Mouse (Mus musculus): ENCODE data around the gene Zxdb. TPM values are rescaled to one million over a fixed set of nuclear protein-coding genes. Genes with fewer than 3 reads are reported as not detected.

Zxdb gene
- polyA plus RNA-seq, 1 experiment, result 8.2 TPM

- TF ChIP-seq CTCF (IDR thresholded peaks at IDR 0.05; ENCODE audit: borderline replicate concordance, insufficient read depth, low read depth, low read length) (no peak), POLR2A (IDR thresholded peaks at IDR 0.05; ENCODE audit: borderline replicate concordance, insufficient read depth, low read length) (no peak)
- DNase-seq, result no peak
- no peaks in the 10 kb centered on the region for H3K4me1 ChIP-seq (ENCODE audit: control insufficient read depth, insufficient read depth, low read length)
- no peak overlapping the region for H3K27ac ChIP-seq (ENCODE audit: insufficient read depth, low read length)
- no peaks in the 10 kb centered on the region for H3K27me3 ChIP-seq (ENCODE audit: control insufficient read depth, insufficient read depth, low read length)
- WGBS, result 17% methylated on average over 5 of the region's 5 CpGs
- H3K4me3 ChIP-seq (replicated peaks; ENCODE audit: insufficient read depth, low read depth, low read length), result no peak overlapping the region
These were observed 29.4 kb downstream of the Zxdb start for GRCm38 (mm10) chrX:94753733-94754132.

DNA sequence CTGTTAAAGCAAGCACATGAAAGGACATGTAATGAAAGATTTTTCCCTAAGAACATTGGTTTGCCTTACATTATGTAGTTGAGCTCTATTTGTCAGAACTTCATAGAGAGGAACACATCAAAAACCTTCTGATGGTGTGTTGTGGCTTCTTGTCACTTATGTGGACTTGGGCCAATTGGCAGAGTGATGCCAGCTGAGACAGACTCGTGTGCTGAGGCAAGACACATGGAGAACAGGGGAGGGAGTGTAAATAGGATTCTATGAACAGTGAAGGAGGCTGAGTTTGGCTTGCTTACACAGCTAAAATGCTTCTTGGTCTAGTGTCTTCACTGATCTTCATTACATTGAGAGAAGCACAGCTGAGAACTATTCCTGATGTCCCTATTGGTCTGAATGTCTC, 35.6 kb downstream of the Zxdb start:
- 10% methylated on average over 1 of the region's 1 CpGs for WGBS
- TF ChIP-seq POLR2A (IDR thresholded peaks at IDR 0.05; ENCODE audit: borderline replicate concordance, insufficient read depth, low read length) (no peak), CTCF (IDR thresholded peaks at IDR 0.05; ENCODE audit: borderline replicate concordance, insufficient read depth, low read depth, low read length) (no peak)
- Histone ChIP-seq H3K4me1 (ENCODE audit: control insufficient read depth, insufficient read depth, low read length) (no peaks in the 10 kb centered on the region), H3K27me3 (ENCODE audit: control insufficient read depth, insufficient read depth, low read length) (no peaks in the 10 kb centered on the region), H3K4me3 (replicated peaks; ENCODE audit: insufficient read depth, low read depth, low read length) (no peak overlapping the region), H3K27ac (ENCODE audit: insufficient read depth, low read length) (no peak overlapping the region)
- no peak for DNase-seq

DNA sequence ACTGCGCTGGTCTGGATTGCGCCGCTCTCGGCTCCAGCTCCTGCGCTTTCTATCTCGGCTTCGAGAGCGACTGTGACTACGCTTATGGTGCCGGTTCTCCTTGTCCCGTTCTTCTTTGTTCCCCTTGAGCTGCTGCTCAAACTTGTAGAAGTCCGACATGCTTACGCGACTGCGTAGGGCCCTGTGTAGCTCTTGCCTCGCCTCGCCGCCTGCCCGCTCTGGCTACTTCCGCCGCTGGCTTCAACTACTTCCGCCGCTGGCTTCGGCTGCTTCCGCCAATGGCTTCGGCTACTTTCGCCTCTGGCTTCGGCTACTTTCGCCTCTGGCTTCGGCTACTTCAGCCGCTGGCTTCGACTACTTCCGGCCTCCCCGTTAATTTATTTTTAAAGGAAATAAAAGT, 49.5 kb downstream of the Zxdb start:
- no peak overlapping the region for H3K4me3 ChIP-seq (replicated peaks; ENCODE audit: insufficient read depth, low read depth, low read length)
- no peaks in the 10 kb centered on the region for H3K27me3 ChIP-seq (ENCODE audit: control insufficient read depth, insufficient read depth, low read length)
- 95% methylated on average over 34 of the region's 34 CpGs for WGBS
- no peak for TF ChIP-seq POLR2A (IDR thresholded peaks at IDR 0.05; ENCODE audit: borderline replicate concordance, insufficient read depth, low read length)
- TF ChIP-seq CTCF (IDR thresholded peaks at IDR 0.05; ENCODE audit: borderline replicate concordance, insufficient read depth, low read depth, low read length), result no peak
- no peak overlapping the region for H3K27ac ChIP-seq (ENCODE audit: insufficient read depth, low read length)
- no peaks in the 10 kb centered on the region for H3K4me1 ChIP-seq (ENCODE audit: control insufficient read depth, insufficient read depth, low read length)
- DNase-seq, result no peak

Other genes starting within 250 kb of the Zxdb start
- 430 and 476 TPM in 2 replicates for gene Maged1, start 182.4 kb upstream of the Zxdb start, polyA plus RNA-seq (2012; rRNA removed)
- 27.1 and 27.3 TPM in 2 replicates for gene Gspt2, start 88.5 kb upstream of the Zxdb start, polyA plus RNA-seq (2012; rRNA removed)

Measured in cerebellum, adult 2 months (tissue).